Mouse (Mus musculus): ENCODE data around the gene Lin9.
"Not testable (repeated sequence)": the region's sequence is repeated elsewhere in the genome, so short reads cannot be mapped to it uniquely, and the experiment has no call there.

The Lin9 gene

DNA sequence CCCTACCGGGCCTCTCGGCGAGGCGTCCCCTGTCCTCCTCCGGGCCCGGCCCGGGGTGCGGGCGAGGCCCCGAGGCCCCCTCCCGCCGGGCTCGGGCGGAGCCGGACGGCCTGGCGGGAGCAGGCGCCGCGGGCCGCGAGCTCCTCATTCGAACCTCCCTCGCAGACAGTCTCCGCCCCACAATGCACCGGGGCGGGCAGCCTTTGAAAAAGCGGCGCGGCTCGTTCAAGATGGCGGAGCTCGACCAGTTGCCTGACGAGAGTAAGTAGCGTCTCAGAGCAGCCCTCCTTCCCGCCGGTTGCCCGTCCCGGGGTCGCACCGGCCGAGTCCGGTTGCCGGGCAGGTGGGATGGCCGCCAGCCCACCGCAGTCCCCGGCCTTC lies at the start of gene Lin9:
Gene Lin9 (plus strand): TSS at position 14 of the 381 bp plus-strand sequence.
- DNase-seq (ENCODE audit: low spot score in 2 of 2): peak; percentile 97

DNA sequence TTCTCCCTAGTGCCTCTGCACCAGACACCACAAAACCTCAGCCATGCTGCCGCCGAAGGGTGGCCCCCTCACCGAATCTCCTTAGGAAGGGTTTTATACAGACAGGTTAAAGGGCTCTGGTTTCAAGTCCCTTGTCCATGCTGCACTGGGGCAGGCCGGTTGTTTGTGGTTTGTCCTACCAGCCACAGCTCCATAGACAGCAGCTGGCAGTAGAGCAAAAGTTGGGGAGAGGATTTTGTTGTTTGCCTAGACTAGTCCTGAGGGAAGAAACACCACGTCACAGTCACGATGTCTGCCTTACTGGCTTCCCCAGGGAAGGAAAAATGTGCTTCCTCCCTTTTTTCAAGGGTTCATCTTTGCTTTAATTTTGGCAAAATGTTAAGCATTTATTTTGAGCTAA lies 40.4 kb upstream of the Lin9 start:
- no peak for DNase-seq (ENCODE audit: low spot score in 2 of 2)

DNA sequence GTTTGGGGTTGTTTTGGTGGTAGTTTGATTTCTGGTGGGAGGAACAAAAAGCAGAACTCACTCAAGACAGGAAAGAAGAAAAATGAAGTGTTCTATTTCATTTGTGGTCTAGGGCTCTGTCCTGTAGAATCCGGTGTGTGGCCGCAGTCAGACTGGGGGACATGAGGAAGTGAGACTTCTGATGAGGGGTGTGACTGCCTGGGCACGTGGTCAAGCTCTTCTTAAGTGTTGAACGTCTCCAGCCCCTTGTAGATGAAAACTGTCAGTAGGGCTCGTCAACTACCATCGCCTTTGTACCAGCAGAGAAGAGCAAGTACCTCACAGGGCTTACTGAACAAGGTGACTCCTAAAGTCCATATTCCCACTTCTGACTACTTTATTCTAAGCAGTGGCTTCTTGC lies 39.1 kb upstream of the Lin9 start:
- peak in 1 of 2 experiments; percentile 58 for DNase-seq (ENCODE audit: low spot score in 2 of 2)

DNA sequence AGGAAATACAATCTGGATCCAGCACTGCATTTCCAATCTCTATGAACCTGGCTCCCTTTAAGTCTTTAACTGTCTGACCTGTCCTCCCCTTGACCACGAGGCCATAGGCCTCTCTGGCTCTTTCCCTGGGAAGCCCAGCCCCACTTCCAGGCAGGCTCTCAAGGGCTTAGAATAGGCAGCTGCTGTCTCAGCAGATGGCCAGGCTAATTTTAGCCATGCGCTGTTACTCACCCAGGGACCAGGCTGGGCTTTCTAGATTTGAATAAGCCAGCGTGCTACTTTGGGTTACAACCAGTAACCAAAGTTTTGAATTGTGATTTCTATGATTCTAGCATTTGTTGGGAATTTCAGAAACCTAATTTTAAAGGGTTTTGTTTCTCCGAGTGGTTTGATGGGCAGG lies 36.4 kb upstream of the Lin9 start:
- DNase-seq (ENCODE audit: low spot score in 2 of 2): no peak

DNA sequence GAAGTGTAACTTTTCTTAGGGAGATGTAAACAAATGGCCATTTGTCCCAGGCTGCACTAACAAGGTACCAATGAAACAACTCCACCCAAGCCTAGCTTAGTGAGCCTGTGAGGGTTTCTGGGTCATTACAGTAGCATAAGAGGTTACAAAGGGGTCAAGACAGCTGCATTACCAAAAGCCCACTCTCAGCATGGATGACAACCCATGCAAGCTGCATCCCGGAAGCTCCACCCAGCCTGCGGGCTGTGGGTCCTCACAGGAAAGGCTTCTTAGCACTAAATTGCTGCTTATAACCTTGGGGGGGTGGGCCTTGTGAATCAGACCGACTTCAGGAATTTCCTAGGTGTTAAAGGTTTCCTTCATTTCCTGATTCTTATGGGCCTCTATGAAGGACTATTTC lies 34.8 kb upstream of the Lin9 start:
- DNase-seq (ENCODE audit: low spot score in 2 of 2): peak in 1 of 2 experiments; percentile 33

DNA sequence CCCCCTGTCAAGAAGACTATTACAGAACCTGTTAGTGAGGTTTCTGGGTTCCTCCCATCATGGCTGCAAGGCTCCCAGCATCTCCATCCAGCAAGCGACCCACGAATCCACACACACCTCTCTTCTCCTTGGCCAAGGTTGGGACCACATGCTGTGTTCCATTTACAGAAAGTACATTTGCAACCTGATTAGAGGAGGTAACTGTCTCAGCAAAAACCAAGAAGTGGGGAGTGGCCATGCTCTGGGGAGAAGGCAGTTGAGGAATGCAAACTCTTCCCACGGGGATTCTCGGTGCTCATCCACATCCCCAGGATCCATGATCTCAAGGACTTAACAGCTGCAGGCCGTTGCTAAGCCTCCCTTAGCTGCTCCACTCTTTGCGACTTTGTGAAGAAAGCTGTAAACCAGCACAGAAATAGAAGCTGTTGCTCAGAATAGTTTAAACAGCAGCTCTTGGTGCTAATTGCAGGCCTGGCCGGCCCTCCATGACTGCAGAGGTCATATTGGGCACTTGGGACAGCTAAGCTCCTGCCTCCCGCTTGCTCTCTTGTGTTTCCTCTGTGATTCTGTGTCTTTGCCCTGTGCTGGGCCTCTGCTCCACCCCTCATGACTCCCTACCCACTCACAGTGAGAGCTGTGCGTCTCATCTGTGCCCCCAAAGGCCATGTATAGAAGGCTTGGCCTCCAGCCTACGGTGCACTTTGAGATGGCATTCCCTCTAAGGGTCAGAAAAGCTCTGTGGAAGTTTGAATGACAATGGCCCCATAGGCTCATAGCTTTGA lies 34.0 kb upstream of the Lin9 start:
- DNase-seq (ENCODE audit: low spot score in 2 of 2): no peak

DNA sequence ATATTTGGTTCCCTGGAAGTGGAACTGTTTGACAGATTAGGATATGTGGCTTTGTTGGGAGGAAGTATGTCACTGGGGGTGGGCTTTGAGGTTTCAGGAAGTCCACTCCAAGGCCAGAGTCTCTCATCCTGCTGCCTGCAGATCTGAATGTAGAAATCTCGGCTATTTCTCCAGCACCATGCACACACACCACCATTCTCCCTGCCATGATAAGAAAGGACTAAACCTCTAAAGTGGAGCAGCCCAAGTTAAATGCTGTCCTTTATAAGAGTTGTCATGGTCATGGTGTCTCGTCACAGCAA lies 33.4 kb upstream of the Lin9 start:
- DNase-seq (ENCODE audit: low spot score in 2 of 2): no peak

DNA sequence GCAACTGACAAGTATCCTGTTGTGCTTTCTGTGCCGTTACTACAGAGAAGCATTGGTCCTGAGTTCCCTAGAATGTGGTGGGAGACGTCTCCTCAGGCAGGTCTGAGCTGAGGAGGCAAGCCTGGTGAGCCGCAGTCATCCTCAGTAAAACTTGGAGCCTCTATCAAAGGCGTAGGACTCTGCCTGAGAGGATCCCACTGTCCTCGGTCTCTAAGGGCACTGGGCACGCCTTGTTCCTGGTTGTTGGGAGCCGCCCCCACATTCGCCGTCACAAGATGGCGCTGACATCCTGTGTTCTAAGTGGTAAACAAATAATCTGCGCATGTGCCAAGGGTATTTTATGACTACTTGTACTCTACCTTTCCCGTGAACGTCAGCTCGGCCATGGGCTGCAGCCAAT lies 29.1 kb upstream of the Lin9 start:
- DNase-seq (ENCODE audit: low spot score in 2 of 2): not testable (repeated sequence)

DNA sequence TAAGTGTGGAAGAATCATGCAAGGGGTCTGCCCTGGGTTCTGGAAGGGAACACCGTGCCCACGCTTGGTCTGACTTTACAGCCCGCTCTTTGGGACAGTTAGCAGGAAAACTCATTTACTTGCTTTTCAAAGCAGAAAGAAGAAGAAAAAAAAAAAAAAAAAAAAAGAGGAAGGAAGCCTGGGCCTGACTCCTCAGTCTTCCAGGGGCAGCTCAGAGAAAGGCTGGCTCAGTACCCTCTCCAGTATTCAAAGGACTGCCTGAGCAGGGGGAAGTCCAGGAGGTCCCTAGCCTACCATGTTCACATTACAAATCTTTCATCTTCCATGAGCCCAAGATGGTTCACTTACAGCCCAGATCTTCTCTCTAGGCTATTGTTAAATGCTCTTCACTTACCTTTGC lies 24.2 kb upstream of the Lin9 start:
- no peak for DNase-seq (ENCODE audit: low spot score in 2 of 2)

DNA sequence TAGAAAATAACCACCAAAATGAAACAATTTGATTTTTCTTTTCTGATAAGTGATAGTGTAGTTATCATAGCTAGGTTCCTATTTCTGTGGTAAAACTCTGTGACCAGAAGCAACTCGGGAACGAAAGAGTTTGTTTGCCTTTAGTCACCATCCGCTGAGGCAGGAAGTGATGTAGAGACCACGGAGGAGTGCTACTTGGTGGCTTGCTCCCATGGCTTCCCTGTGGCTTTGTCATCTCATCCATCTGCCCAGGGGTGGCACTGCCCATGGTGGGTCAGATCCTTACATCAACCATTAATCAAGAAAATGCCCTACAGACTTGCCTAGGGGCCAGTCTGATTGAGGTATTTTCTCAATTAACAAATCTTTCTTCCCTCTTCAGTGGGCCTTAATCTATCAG lies 18.6 kb upstream of the Lin9 start:
- DNase-seq (ENCODE audit: low spot score in 2 of 2): no peak

DNA sequence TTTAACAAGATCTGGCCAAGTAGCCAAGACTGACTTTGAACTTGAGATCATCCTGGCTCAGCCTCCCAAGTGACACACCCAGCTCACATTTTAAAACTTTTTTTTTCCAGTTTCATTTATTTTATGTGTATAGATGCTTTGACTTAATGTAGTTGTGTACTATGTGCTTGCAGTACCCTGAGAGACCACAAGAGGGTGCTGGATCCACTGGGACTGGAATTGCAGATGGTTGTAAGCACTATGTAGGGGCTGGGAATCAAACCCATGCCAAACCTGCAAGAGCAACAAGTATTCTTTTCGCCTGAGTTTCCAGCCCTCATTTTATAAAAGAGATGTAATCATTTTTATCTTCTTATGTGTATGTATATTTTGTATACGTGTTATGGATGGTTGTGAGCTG lies 17.0 kb upstream of the Lin9 start:
- DNase-seq (ENCODE audit: low spot score in 2 of 2): peak in 1 of 2 experiments; percentile 57

DNA sequence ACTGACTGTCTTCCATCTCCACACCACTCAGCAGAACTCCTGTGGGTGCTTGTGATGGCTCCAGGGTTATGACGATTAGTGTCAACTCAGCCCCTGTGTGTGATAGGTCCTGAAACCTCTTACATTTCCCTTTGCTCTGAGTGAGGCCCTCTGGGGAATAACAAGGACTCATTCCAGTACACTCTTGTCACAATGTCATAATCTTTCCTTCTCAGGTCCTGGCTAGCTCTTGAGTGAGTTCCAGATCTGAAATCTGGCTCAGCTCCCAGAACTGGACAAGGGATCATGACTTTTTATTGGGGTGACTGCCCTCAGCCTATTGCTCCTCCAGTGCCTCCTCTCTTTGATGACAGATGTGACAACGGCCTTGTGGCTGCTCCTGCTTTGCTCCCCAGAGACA lies 14.8 kb upstream of the Lin9 start:
- no peak for DNase-seq (ENCODE audit: low spot score in 2 of 2)

DNA sequence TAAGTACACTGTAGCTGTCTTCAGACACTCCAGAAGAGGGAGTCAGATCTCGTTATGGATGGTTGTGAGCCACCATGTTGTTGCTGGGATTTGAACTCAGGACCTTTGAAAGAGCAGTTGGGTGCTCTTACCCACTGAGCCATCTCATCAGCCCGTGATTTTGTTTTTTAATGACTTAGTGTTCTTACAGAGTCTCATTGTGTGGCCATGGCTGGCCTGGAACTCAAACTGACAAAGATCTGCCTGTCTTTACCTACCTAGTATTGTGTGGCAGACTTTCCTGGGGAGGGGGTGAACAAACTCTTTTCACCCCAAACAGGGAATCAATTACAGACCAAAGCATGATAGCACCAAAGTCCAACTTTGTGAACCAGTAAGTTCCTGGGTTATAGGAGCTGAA lies 3.2 kb upstream of the Lin9 start:
- not testable (repeated sequence) for DNase-seq (ENCODE audit: low spot score in 2 of 2)

DNA sequence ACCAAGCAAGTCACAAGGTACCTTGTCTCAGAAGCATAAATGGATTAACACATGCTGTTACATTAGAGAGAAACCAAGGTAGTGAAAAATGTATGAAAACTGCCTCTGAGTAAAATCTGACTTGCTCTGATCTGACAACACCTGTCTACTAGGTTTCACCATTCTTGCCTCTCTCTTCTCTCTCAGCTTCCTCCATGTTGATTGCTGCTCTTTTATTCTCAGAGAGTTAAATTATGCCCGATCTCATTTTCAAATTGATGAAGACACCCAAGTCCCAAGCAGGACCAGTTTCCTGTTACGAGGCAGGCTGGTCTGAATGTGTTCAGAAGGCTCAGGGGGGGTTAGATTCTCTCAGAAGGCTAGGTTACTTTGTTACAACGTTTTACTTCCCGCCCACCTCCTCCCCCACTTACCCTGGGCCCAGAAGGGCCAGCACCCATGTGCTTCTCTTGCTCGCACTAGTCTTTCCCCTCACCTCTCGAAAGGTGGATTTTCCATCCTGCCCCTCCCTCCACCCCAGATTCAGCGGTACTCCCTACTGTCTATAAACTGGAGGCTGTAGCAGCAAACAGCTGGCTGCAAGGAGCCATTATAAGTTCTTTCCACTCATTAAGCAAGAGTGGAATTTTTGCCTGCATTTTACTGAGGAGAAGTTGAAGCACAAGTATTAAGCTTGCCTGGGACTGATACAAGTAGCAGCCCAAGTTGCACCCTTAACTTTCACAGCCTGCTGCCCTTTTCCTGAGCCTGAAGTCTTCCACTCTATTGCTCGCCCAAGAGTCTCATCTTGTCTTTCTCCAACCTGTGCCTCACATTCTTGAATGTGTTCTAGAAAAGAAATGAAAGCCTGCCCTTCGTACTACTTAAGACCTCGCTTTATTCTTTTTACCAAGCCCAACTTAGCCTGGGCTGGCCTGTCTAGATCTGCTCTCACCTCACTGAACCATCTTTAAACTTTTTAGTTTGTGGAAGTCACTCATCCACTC lies 1.2 kb upstream of the Lin9 start:
- DNase-seq (ENCODE audit: low spot score in 2 of 2): peak; percentile 21 to 23

DNA sequence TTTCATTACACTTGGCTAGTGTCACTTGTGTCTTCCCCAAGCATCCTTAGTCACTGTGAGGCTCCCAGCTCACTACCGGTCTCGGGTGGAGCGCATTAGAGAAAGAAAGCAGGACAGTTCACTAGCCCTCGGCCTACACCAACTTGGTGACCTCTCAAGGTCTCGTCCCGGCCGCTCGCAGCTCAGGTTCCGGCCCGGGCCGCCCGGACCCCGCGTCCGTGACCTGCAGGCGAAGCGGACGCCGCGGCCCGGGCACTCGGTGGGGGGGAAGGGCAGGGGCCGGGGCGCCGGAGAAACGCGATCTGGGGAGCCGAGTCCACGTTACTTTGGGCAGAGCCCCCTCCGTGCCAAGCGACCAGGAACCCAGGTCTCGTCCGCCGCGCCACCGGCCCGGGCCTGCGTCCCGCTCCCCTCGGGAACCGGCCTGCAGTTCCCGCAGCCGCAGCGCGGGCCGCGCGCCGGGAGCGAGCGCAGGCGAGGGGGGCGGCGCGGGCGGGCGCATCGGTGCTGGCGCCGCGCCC lies 285 bp upstream of the Lin9 start:
- peak; percentile 64 to 75 for DNase-seq (ENCODE audit: low spot score in 2 of 2)

DNA sequence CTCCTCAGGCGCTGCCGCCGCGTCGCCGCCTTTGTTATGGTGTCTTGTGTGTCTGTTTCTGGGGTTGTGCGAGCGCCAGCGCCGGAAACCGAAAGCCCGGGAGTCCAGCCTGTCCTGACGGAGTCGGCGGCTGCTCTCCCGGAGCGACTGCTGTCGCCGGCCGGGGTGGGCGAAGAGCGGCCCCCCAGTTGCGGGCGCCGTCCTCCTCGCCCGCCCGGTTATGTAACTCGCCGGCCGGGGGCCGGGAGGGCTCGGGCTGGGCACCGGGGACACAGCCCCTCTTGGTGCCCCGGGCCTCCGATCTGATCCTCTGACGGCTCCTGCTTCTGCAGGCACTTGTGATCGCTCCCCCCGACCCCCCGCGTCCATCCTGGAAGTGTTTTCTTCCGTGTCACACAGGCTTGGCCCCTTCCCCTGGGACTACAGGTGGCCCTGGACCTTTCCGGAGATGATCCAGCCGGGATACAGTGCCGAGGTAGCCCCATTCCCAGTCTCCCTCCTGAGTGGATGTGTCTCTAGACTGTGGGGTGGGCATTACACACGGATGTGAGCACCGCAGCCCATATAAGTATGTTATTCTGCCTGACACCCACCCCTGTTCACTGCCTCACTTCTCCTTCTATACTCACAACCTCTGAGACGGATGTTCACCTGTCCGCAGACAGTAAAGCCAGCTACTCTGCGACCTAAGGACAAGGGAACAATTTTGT lies 723 bp downstream of the Lin9 start:
- DNase-seq (ENCODE audit: low spot score in 2 of 2): no peak

DNA sequence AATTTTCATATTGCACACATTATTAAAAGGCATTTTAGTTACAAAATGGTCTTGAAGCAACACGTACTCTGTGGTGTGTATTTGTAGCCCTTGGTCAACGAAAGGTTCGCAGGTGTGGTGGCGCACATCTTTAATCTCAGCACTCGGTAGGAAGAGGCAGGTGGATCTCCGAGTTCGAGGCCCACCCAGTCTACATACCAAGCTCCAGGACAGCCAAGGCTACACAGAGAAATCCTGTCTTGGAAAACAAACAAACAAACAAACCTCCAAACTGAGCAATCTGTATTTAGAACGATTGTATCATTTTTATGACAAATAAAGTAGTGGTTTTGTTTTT lies 1.2 kb downstream of the Lin9 start:
- DNase-seq (ENCODE audit: low spot score in 2 of 2): no peak

DNA sequence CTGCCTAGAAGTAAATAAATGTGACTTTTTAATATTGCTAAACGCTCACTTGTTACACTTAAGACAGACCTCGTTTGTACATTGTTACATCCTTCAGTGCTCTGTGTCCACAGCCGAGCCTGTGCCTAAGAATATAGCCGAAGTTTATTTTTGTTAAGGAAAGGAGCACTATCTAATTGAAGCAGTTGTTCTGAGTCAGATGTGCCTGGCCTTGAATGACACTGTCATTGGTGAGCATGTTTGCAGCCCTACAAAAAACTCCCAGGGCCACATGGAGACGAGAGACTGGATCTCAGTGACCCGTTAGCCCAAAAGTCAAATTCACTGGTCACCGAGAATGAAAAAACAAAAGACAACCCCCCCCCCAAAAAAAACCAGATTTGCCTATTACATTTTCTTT lies 50.3 kb downstream of the Lin9 start:
- no peak for DNase-seq (ENCODE audit: low spot score in 2 of 2)

DNA sequence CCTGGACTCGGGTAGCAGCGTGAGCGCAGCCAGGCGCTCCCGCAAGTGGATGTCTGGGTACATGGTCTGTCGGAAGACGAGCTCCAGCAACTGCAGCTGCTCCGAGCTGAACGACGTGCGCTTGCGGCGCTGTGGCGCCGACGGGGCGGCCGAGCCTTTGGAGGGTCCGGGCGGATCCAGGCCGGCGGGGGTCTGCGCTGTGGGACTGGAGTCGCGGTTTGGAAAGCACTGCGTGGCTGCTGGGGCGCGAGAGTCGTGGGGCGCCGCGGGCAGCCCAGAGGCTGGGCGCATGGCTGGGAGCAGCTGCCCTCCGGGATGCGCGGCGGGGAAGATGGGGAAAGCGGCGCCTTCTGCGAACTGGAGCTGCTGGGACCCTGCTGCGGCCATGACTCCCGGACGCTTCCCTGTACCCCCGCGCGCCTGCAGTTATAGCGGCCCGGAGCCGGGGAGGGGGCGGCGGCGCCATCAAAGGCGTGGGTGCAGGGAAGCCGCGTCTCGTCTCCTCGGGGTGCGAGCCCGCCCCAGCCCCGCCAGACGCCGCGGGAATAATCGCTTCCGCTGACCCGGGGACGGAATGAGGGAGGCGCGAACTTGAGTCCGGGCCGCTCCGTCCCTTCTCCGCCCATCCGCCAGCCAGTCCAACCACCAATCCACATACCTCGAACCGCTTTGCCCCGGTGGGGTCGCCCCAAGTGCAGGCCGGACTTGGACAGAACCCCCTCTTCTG lies 55.8 kb downstream of the Lin9 start, which contains the start of gene Mixl1:
Gene Mixl1 (minus strand): TSS at position 409 of the 727 bp plus-strand sequence.
- DNase-seq (ENCODE audit: low spot score in 2 of 2): no peak

DNA sequence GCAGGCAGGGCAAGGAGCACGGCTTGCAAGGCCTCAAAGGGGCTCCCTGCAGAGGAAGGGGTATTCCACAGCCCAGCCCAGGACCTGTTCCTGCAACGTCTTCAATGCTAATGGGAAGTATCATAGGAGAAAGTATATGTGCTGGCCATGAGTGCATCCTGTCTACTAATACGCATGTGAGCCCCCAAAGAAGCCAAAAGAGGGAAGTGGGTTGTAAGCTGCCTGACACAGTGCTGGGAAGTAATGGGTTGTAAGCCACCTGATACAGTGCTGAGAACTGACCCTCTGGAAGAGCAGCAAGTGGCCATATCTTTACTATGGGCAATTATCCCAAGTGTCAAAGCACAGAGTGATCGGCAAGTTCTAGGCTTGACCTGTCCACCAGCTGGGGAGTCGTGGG lies 57.1 kb downstream of the Lin9 start:
- DNase-seq (ENCODE audit: low spot score in 2 of 2): no peak

DNA sequence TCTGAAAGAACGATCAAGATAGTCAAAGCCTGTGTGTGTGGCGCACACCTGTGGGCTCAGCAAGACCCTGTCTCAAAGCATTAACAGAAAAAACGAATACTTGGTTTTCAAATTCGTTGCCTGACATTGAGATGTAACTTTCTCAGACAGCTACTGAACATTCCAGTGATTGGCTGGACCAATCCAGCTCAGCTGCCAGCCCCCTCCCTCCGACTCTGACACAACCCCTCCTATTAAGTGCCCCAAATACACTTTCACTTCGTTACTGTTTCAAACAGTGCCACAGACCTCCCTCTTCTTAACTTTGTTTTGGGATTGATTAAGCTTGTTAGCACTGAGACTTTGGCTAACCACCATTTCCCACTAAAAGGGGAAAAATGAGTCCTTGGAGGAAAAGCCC lies 62.5 kb downstream of the Lin9 start:
- DNase-seq (ENCODE audit: low spot score in 2 of 2): no peak

DNA sequence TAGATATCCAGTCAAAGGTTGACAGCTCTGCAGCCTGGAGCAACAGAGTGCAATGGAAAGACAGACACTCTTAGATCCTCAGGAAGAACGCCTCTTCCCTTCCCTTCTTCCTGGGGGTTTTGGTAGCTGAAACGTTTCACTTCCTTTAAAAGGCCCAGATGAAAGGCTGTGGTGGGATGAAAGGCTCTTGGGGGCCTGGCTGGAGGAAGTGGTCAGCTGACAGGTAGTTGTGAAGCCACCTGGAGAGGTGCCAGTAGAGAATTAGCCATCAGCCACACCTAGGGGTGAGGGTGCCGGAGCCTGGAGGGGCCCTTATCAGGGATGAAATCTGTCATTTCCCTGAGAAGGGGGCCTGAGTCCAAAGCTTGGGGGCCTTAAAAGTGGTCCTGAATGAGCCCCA lies 66.4 kb downstream of the Lin9 start:
- DNase-seq (ENCODE audit: low spot score in 2 of 2): no peak
